Mouse (Mus musculus): ENCODE data around the gene Pdpk1. TPM values are rescaled to one million over a fixed set of nuclear protein-coding genes. Genes with fewer than 3 reads are reported as not detected.

Pdpk1 gene
- total and polyA plus RNA-seq, 3 experiments = 18.3 to 26.9 (median 19.0) TPM

DNA sequence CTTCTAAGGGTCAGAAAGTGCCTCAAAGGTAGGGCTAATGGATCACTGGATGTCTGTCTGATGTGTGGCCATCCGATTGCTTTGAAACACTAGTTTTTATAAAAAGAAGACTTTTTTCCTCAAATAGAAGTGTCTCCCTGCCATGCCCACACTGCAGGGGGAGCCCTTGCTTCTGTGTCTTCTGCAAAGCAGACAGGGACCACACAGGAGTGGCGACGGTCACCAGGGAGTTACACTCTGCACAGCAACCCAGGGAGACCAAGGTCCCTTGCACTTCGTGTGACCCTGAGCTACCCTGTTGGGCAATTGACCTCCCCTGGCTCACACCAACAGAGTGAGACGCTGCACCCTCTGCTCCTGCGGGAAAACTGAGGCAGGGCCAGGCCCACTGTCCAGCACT lies 113.8 kb downstream of the Pdpk1 start:
- TF ChIP-seq TCF12 (IDR thresholded peaks at IDR 0.05; ENCODE audit: low read depth, low read length) (no peak), CTCF (IDR thresholded peaks at IDR 0.05 in 2 of 3, conservative IDR thresholded peaks at IDR 0.05 in 1 of 3; ENCODE audit: control insufficient read depth in 1 of 3, insufficient read depth in 1 of 3, low read depth in 2 of 3, low read length in 3 of 3, poor library complexity in 1 of 3, severe bottlenecking in 1 of 3) (peak in 2 of 3 experiments; percentile 23 to 24; a peak in 3 of 6 replicates)
- Histone ChIP-seq H3K9me3 (replicated peaks; ENCODE audit: insufficient read depth, low read length) (no peaks in the 10 kb centered on the region), H3K4me1 (ENCODE audit: control insufficient read depth in 1 of 2, insufficient read depth in 2 of 2, low read length in 2 of 2) (no peaks in the 10 kb centered on the region), H3K27me3 (ENCODE audit: control insufficient read depth in 1 of 2, insufficient read depth in 2 of 2, low read length in 2 of 2) (peaks cover 5 to 10% of the 10 kb centered on the region in 2 experiments), H3K79me2 (ENCODE audit: control insufficient read depth, insufficient read depth, low read length, poor library complexity) (no peaks in the 10 kb centered on the region), H3K9ac (ENCODE audit: control insufficient read depth, low read depth, low read length, poor library complexity, severe bottlenecking) (no peak overlapping the region), H3K36me3 (ENCODE audit: control insufficient read depth in 1 of 2, insufficient read depth in 2 of 2, low read length in 2 of 2) (no peaks in the 10 kb centered on the region), H3K4me3 (ENCODE audit: control insufficient read depth in 1 of 2, insufficient read depth in 1 of 2, low read depth in 2 of 2, low read length in 2 of 2) (no peak overlapping the region), H3K27ac (ENCODE audit: control insufficient read depth, low read depth, low read length) (no peak overlapping the region)
- DNase-seq (ENCODE audit: low read depth, low spot score) = no peak

DNA sequence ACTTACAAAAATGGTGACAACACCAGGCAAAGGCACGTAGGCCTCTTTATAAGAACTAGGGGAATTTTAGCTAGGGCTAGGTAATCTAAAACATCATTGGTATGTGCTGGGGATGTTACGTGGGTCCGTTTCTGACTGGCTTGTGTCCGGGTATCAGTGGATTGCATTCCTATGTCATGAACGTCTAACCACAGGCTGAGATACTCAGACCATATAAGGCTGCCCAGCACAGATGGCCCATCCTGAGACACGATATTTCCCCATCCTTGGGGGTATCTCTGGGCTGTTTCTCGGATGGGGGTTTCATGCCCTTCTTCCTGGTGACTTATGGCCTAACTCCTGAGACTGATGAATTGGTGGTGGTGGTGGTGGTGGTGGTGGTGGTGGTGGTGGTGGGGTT lies 115.6 kb downstream of the Pdpk1 start:
- Histone ChIP-seq H3K4me1 (ENCODE audit: control insufficient read depth in 1 of 2, insufficient read depth in 2 of 2, low read length in 2 of 2) (no peaks in the 10 kb centered on the region), H3K4me3 (ENCODE audit: control insufficient read depth in 1 of 2, insufficient read depth in 1 of 2, low read depth in 2 of 2, low read length in 2 of 2) (no peak overlapping the region), H3K27me3 (ENCODE audit: control insufficient read depth in 1 of 2, insufficient read depth in 2 of 2, low read length in 2 of 2) (peaks cover 7 to 10% of the 10 kb centered on the region in 2 experiments), H3K9ac (ENCODE audit: control insufficient read depth, low read depth, low read length, poor library complexity, severe bottlenecking) (no peak overlapping the region), H3K9me3 (replicated peaks; ENCODE audit: insufficient read depth, low read length) (no peaks in the 10 kb centered on the region), H3K27ac (ENCODE audit: control insufficient read depth, low read depth, low read length) (no peak overlapping the region), H3K36me3 (ENCODE audit: control insufficient read depth in 1 of 2, insufficient read depth in 2 of 2, low read length in 2 of 2) (no peaks in the 10 kb centered on the region), H3K79me2 (ENCODE audit: control insufficient read depth, insufficient read depth, low read length, poor library complexity) (no peaks in the 10 kb centered on the region)
- TF ChIP-seq UBTF (IDR thresholded peaks at IDR 0.05; ENCODE audit: borderline replicate concordance, insufficient read depth, low read depth, low read length) (no peak), ETS1 (IDR thresholded peaks at IDR 0.05; ENCODE audit: low read depth, low read length) (no peak), MAZ (IDR thresholded peaks at IDR 0.05; ENCODE audit: low read depth, low read length) (no peak), MAFK (IDR thresholded peaks at IDR 0.05; ENCODE audit: borderline replicate concordance, low read depth, low read length) (no peak), USF1 (IDR thresholded peaks at IDR 0.05; ENCODE audit: low read depth, low read length) (no peak), ZNF384 (IDR thresholded peaks at IDR 0.05; ENCODE audit: low read depth, low read length) (no peak), TBP (IDR thresholded peaks at IDR 0.05; ENCODE audit: low read depth, low read length) (no peak)
- no peak for DNase-seq (ENCODE audit: low read depth, low spot score)

DNA sequence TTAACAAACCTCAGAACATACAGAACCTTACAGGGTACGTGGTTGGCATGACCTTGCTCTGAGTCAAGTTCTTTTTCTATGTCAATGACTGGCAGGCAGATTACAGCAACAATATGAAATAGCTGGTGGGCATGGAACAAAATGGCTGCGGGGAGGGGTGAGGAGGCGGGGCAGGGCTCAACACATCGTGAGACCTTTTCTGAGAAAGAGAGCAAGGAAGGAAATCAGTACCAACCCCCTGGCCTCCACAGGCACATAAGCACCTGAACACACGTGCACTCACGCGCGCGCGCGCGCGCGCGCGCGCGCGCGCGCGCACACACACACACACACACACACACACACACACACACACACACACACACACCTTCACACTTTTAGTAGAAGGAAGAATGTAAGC lies 120.2 kb downstream of the Pdpk1 start:
- TF ChIP-seq MAZ (IDR thresholded peaks at IDR 0.05; ENCODE audit: low read depth, low read length) (no peak), SIN3A (IDR thresholded peaks at IDR 0.05; ENCODE audit: low read length) (no peak), HCFC1 (IDR thresholded peaks at IDR 0.05; ENCODE audit: low read depth, low read length) (no peak), USF1 (IDR thresholded peaks at IDR 0.05; ENCODE audit: low read depth, low read length) (no peak), GABPA (IDR thresholded peaks at IDR 0.05; ENCODE audit: low read depth, low read length) (no peak), MEF2A (IDR thresholded peaks at IDR 0.05; ENCODE audit: extremely low read depth, insufficient replicate concordance, low read depth, low read length, poor library complexity, severe bottlenecking) (no peak), RAD21 (IDR thresholded peaks at IDR 0.05; ENCODE audit: low read depth, low read length) (no peak), CHD2 (IDR thresholded peaks at IDR 0.05; ENCODE audit: low read length) (no peak), TAL1 (IDR thresholded peaks at IDR 0.05; ENCODE audit: low read length) (no peak)
- no peaks in the 10 kb centered on the region for H3K36me3 ChIP-seq (ENCODE audit: control insufficient read depth in 1 of 2, insufficient read depth in 2 of 2, low read length in 2 of 2)
- DNase-seq (ENCODE audit: low read depth, low spot score) = no peak
- no peak overlapping the region for H3K4me3 ChIP-seq (ENCODE audit: control insufficient read depth in 1 of 2, insufficient read depth in 1 of 2, low read depth in 2 of 2, low read length in 2 of 2)
- H3K79me2 ChIP-seq (ENCODE audit: control insufficient read depth, insufficient read depth, low read length, poor library complexity) = no peaks in the 10 kb centered on the region
- H3K9me3 ChIP-seq (replicated peaks; ENCODE audit: insufficient read depth, low read length) = no peaks in the 10 kb centered on the region
- H3K27ac ChIP-seq (ENCODE audit: control insufficient read depth, low read depth, low read length) = no peak overlapping the region
- no peak overlapping the region for H3K9ac ChIP-seq (ENCODE audit: control insufficient read depth, low read depth, low read length, poor library complexity, severe bottlenecking)
- peaks cover 6 to 8% of the 10 kb centered on the region in 2 experiments for H3K27me3 ChIP-seq (ENCODE audit: control insufficient read depth in 1 of 2, insufficient read depth in 2 of 2, low read length in 2 of 2)
- H3K4me1 ChIP-seq (ENCODE audit: control insufficient read depth in 1 of 2, insufficient read depth in 2 of 2, low read length in 2 of 2) = no peaks in the 10 kb centered on the region
